Mouse (Mus musculus) stomach, embryonic 14.5 days (tissue): ENCODE results near the gene Fam172a. TPM values are rescaled to one million over a fixed set of nuclear protein-coding genes. Genes with fewer than 3 reads are reported as not detected.

Experiments
- ATAC-seq: fragments of 200-750 bp; cut with Nextera tagmentation; 2 replicates; pipeline ENCODE4 v1.8.0; 2017; ENCODE audit warnings: low read depth, moderate TSS enrichment; ENCODE audit not compliant: insufficient number of reproducible peaks, insufficient read depth, low FRiP score
- H3K27ac ChIP-seq: fragments of 300-500 bp; sonication (generic); 2 replicates; pipeline ENCODE4 v1.5.1; 2014; ENCODE audit warnings: mild to moderate bottlenecking, low read length, moderate library complexity, mixed read lengths
- H3K27me3 ChIP-seq: fragments of 300-500 bp; sonication (generic); 2 replicates; pipeline ENCODE4 v1.6.1; 2014; ENCODE audit warnings: low read length, control low read depth, mixed read lengths; ENCODE audit not compliant: control insufficient read depth, insufficient read depth
- H3K36me3 ChIP-seq: fragments of 300-500 bp; sonication (generic); 2 replicates; pipeline ENCODE4 v1.6.1; 2014; ENCODE audit warnings: mild to moderate bottlenecking, control low read depth, low read length, moderate library complexity, mixed read lengths; ENCODE audit not compliant: control insufficient read depth, insufficient read depth
- H3K4me1 ChIP-seq: fragments of 300-500 bp; sonication (generic); 2 replicates; pipeline ENCODE4 v1.6.1; 2014; ENCODE audit warnings: low read length, control low read depth, mixed read lengths; ENCODE audit not compliant: control insufficient read depth, insufficient read depth
- H3K4me2 ChIP-seq: fragments of 300-500 bp; sonication (generic); replicated peaks from 2 replicates; pipeline ENCODE4 v1.6.1; 2014; ENCODE audit warnings: low read depth, low read length, control low read depth
- H3K4me3 ChIP-seq: fragments of 300-500 bp; sonication (generic); 2 replicates; pipeline ENCODE4 v1.5.1; 2014; ENCODE audit warnings: low read depth, low read length, control low read depth
- H3K9ac ChIP-seq: fragments of 300-500 bp; sonication (generic); replicated peaks from 2 replicates; pipeline ENCODE4 v1.6.1; 2014; ENCODE audit warnings: low read depth, mild to moderate bottlenecking, control low read depth, low read length, moderate library complexity, mixed read lengths
- H3K9me3 ChIP-seq: fragments of 300-500 bp; sonication (generic); 2 replicates; pipeline ENCODE4 v1.6.1; 2016; ENCODE audit warnings: low read depth, low read length, control low read depth; ENCODE audit not compliant: control insufficient read depth
- whole genome bisulfite sequencing: fragments of 180-500 bp; shearing (Covaris S2); extraction: QIAGEN DNeasy Blood & Tissue Kit; methylation state at CpG from one replicate; pipeline ENCODE4 v1.1.7; 2014; 5-methylcytosine and 5-hydroxymethylcytosine counted together
- polyA plus RNA-seq: library from polyadenylated mRNA; unstranded; fragments of >200 nt; fragmentation: Nextera tagmentation; extraction: Ambion mirVana; gene quantifications from 2 replicates; pipeline ENCODE4 v1.2.1, GENCODE M21; 2014

The Fam172a gene
- polyA plus RNA-seq, 1 experiment from 2014 or later, result 33.3 TPM

DNA sequence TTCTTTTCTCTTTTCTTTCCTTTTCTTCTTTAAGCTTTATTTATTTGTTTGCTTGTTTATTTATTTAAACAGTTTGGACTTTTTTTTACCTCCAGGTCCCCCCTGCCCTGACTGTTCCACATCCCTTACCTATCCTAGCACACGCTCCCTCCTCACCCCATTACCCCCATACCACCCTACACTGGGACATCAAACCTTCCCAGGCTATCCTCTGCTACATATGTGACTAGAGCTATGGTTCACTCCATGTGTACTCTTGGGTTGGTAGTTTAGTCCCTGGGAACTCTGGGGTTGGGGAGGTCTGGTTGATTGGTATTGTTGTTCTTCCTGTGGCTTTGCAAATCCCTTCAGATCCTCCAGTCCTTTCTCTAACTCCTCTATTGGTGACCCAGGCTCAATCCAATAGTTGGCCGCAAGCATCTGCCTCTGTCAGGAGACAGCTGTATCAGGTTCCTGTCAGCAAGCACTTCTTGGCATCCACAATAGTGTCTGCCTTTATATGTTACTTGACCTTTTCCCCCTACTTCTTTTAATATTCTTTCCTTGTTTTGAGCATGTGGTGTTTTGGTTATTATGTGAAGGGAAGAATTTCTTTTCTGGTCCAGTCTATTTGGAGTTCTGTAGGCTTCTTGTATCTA lies 141.3 kb downstream of the Fam172a start:
- H3K9ac ChIP-seq, result no peak overlapping the region
- H3K4me2 ChIP-seq, result no peak overlapping the region
- 92% methylated on average over 2 of the region's 2 CpGs for WGBS
- no peak for ATAC-seq
- no peak overlapping the region for H3K4me3 ChIP-seq
- H3K9me3 ChIP-seq, result no peaks in the 10 kb centered on the region
- no peaks in the 10 kb centered on the region for H3K27me3 ChIP-seq
- H3K27ac ChIP-seq, result no peak overlapping the region
- no peaks in the 10 kb centered on the region for H3K36me3 ChIP-seq
- H3K4me1 ChIP-seq, result no peaks in the 10 kb centered on the region

DNA sequence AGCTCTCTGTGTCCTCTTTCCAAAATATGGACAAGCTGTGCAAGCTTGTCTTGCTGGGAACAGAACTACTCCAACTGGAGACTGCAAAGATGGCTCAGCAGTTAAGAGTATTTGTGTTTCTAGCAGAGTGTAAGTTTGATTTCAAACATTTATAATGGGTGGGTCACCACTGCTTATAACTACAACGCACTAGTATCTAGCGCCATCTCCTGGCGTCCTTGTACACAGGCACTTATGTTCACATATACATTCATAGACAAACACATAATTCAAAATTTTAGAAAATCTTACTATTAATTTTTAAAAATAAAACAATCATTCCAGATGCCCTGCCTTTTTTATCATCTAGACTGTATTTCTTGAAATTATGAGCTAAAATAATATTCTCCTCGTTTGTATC lies 147.0 kb downstream of the Fam172a start:
- H3K27me3 ChIP-seq, result no peaks in the 10 kb centered on the region
- H3K27ac ChIP-seq, result no peak overlapping the region
- 71% methylated on average over 4 of the region's 4 CpGs for WGBS
- H3K4me2 ChIP-seq, result no peak overlapping the region
- H3K4me1 ChIP-seq, result no peaks in the 10 kb centered on the region
- H3K4me3 ChIP-seq, result no peak overlapping the region
- H3K36me3 ChIP-seq, result no peaks in the 10 kb centered on the region
- no peak overlapping the region for H3K9ac ChIP-seq
- no peak for ATAC-seq
- no peaks in the 10 kb centered on the region for H3K9me3 ChIP-seq

DNA sequence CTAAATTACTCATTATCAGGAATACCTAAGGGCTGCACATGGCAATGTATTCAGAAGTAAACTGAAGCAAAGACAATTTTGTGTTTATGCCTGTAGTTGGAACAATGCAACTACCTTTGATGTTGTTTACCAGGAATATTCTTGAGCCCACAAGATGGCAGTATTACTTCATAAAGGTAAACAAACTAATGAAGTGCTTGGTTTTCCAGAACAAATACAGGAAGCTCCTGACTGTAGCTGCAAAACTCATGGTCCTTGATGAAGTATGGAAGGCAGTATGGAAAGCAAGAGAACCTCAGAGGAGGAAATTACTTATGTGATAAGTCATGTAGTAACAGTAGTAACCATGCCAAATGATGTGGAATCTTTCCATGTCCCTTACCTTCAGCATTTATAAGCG lies 163.0 kb downstream of the Fam172a start:
- no peak overlapping the region for H3K4me2 ChIP-seq
- no peak overlapping the region for H3K27ac ChIP-seq
- 87% methylated on average over 1 of the region's 1 CpGs for WGBS
- no peak overlapping the region for H3K9ac ChIP-seq
- no peaks in the 10 kb centered on the region for H3K9me3 ChIP-seq
- no peaks in the 10 kb centered on the region for H3K36me3 ChIP-seq
- H3K27me3 ChIP-seq, result no peaks in the 10 kb centered on the region
- H3K4me1 ChIP-seq, result no peaks in the 10 kb centered on the region
- ATAC-seq, result no peak
- no peak overlapping the region for H3K4me3 ChIP-seq

DNA sequence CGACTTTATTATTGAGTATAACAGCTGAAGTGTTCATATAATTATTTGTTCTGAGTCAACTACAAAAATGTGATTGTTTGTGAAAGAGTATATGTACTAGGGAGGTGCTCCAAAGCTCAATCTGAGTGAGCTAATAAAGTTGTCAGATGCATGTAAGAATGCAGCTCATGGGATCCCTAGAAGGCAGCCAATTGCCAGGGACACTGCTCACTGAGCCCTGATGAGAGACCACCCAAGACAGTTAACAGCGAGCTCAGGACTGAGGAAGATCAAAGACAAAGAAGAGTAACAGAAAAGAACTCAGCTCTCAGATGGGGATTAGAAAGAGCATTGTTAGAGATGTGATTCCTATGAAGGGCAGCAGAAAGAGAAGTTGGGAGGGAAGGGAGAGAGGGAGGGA lies 166.5 kb downstream of the Fam172a start:
- no peak for ATAC-seq
- Histone ChIP-seq H3K4me2 (no peak overlapping the region), H3K36me3 (no peaks in the 10 kb centered on the region), H3K4me1 (no peaks in the 10 kb centered on the region), H3K27ac (no peak overlapping the region), H3K27me3 (no peaks in the 10 kb centered on the region), H3K9me3 (no peaks in the 10 kb centered on the region), H3K9ac (no peak overlapping the region), H3K4me3 (no peak overlapping the region)
- 56% methylated on average over 2 of the region's 2 CpGs for WGBS

DNA sequence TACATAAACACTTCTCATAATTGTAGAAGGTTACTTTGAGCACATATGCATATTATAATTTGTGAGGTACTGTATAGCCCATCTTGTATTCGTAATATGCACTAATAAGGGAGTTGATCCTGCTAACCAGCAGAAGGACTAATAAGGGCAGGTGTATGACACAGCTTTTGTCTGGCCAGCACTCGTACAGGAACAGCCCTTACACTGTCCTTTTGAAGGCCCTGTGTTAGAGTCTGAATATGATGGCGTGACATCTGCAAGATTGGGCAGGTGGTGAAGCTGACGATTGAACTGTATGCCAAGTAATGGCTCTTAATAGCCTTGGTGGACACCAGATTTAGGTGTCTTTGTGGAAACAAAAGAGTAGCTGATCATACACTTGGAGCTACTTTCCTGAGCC lies 176.3 kb downstream of the Fam172a start:
- 75% methylated on average over 4 of the region's 4 CpGs for WGBS
- ATAC-seq, result no peak

DNA sequence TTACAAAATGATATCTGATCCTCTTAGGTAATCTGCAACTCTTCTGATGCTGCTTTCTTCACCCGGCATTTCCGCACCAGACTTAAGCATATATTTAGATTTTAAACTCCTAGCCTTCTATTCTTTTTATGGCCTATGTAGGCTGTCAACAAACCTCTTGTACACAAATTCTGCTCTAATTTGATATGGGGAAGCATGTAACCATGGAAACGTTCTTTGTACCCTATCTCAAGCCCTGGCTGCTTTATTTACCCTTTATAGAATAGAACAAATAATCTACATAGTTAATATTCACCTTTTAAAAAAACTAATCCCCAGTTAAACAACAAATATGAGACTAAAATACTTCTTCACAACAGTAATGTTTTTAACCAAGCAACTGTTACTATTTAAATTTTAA lies 176.7 kb downstream of the Fam172a start:
- Histone ChIP-seq H3K36me3 (no peaks in the 10 kb centered on the region), H3K9me3 (no peaks in the 10 kb centered on the region), H3K9ac (no peak overlapping the region), H3K27ac (no peak overlapping the region), H3K4me1 (no peaks in the 10 kb centered on the region), H3K4me3 (no peak overlapping the region), H3K4me2 (no peak overlapping the region), H3K27me3 (no peaks in the 10 kb centered on the region)
- no peak for ATAC-seq
- WGBS, result 69% methylated on average over 3 of the region's 3 CpGs

More for the DNA sequence above, 176.3 kb downstream of the Fam172a start:
- H3K4me2 ChIP-seq, result no peak overlapping the region
- H3K9me3 ChIP-seq, result no peaks in the 10 kb centered on the region
- no peaks in the 10 kb centered on the region for H3K27me3 ChIP-seq
- no peaks in the 10 kb centered on the region for H3K36me3 ChIP-seq
- H3K27ac ChIP-seq, result no peak overlapping the region
- no peak overlapping the region for H3K9ac ChIP-seq
- H3K4me3 ChIP-seq, result no peak overlapping the region
- no peaks in the 10 kb centered on the region for H3K4me1 ChIP-seq

DNA sequence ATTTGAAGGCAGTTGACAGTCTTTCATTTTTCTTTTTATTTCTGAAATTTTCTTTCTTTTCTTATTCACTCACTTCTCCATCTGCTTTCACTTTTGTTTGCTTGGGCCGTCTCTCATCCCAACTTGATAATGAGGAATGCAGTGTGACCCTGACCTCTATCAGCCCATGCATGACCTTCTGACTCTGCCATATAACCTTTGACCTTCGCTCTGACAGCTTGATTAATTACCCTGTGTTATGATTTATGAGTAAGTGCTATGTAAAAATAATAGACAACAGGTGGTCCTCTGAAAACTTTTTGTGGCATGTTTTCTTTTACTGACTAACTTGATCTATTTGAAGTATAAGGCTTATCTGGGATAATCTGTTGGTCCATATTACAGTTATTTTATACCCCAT lies 195.8 kb downstream of the Fam172a start:
- H3K27me3 ChIP-seq, result no peaks in the 10 kb centered on the region
- H3K9ac ChIP-seq, result no peak overlapping the region
- H3K4me2 ChIP-seq, result no peak overlapping the region
- no peak overlapping the region for H3K4me3 ChIP-seq
- H3K9me3 ChIP-seq, result no peaks in the 10 kb centered on the region
- 39% methylated on average over 2 of the region's 2 CpGs for WGBS
- ATAC-seq, result no peak
- H3K27ac ChIP-seq, result no peak overlapping the region
- H3K4me1 ChIP-seq, result 0 out of 2 replicates have a peak, but pooled peaks cover 5% of the 10 kb centered on the region
- H3K36me3 ChIP-seq, result no peaks in the 10 kb centered on the region

DNA sequence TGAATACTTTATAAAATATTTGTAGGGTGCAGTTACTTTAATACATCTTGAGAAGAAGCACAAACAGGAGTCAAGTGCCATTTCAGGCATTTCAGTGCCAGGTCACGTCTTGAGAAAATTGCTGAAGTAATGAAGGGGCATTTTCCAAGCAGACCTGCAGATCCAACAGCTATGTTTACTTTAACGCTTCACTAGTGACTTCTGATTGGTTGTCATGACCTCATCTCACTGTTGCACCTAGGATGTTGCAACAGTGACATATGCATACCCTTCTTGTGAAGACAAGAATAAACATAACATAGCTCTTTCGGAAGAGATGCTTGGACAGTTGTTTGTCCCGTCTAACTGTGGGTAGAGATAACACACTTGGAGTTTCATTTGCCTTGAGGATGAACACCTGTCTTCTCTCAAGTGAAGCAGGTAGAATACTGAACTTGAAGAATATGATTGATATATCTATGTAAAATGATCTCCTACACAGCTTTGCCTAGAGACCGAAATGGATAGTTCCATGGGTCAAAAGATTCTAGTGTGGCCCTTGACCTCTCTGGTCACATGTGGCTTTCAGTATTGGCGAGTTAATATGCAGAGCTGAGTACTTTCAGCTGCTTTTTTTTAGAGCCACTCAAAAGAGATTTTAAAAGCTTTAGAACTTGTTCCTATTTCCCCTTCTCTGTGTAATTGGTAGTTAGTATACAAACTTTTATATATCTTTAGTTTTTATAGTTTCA lies 196.4 kb downstream of the Fam172a start:
- Histone ChIP-seq H3K4me3 (no peak overlapping the region), H3K36me3 (no peaks in the 10 kb centered on the region), H3K4me1 (0 out of 2 replicates have a peak, but pooled peaks cover 4% of the 10 kb centered on the region), H3K9ac (no peak overlapping the region), H3K27ac (no peak overlapping the region), H3K27me3 (no peaks in the 10 kb centered on the region), H3K9me3 (no peaks in the 10 kb centered on the region), H3K4me2 (no peak overlapping the region)
- WGBS, result 35% methylated on average over 6 of the region's 6 CpGs
- no peak for ATAC-seq
